Mouse (Mus musculus) splenic B cell, adult 2 months (primary cell): Measurements from ENCODE around the gene Jade1.

Source experiments
- DNase-seq: peaks from one replicate; pipeline ENCODE4 v3.0.0-alpha.2; 2011; ENCODE audit warnings: low read depth, low spot score
- H3K27me3 ChIP-seq: 2 replicates; pipeline ENCODE4 v1.6.1; 2012; ENCODE audit warnings: mild to moderate bottlenecking, low read length, moderate library complexity, mixed read lengths; ENCODE audit not compliant: control insufficient read depth, poor library complexity, insufficient read depth, severe bottlenecking
- H3K36me3 ChIP-seq: 2 replicates; pipeline ENCODE4 v1.6.1; 2012; ENCODE audit warnings: mild to moderate bottlenecking, low read length, moderate library complexity, mixed read lengths; ENCODE audit not compliant: control insufficient read depth, poor library complexity, insufficient read depth, severe bottlenecking

Jade1 gene

DNA sequence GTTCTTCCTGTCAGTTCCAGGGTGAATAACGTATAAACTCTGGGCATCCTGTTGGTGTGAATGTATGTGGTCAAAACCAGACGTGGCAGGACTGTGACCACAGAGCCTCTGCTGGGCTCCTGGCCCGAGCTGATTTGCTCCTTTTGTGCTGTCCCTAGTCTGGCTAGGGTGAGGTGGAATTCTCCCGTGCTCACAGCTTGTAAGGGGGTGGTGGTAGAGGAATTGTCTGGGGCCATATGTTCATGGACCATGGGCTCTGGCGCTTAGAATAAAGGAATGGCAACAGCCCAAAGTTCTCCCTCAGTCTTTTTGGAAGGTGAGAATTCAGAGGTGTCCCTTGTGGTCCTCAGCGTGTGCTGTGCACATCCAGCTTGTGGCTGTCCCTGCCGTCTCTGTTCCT lies 37.3 kb downstream of the Jade1 start:
- Histone ChIP-seq H3K27me3 (no peaks in the 10 kb centered on the region), H3K36me3 (peaks cover 2% of the 10 kb centered on the region)
- DNase-seq = no peak

DNA sequence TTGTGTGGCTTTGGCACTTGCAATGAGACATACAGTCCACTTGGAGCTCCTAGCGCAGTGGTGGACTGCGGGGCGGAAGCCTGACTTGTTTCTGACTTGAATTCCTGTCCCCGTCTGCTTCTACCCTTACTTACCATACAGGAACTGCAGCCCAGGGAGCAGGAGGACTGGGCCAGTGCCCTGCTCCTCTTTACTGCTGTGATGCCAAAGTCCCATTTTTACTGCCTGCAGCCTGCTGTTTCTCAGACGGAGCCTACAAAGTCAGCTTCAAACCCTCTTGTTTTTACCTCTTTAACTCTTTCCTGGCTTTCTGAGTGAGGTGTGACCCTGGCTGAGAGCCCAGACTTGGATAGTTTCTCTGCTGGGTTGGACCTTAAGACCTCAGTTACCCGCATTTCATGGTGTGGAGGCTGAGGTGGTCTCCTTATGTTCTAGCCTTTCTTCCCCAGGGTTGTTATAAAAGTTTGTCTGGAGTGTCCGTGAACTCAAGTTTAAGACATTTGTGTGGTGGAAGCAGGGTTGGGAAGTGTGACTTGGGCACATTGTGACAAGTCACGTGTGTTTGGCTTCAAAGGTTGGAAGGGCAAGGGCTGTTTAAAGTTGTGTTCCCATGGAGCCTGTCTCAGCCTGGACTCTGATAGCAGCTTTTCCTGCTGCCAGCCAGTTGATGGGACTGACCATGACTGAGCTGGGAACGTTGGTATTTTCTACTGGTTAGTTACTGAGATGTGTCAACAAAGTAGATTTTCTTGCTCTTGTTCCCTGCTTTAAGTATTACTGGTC lies 38.8 kb downstream of the Jade1 start:
- Histone ChIP-seq H3K36me3 (peaks cover 4% of the 10 kb centered on the region), H3K27me3 (no peaks in the 10 kb centered on the region)
- no peak for DNase-seq

GRCm38 (mm10) chr3:41595010-41595409 lies 39.5 kb downstream of the Jade1 start:
- no peak for DNase-seq
- Histone ChIP-seq H3K36me3 (peaks cover 4% of the 10 kb centered on the region), H3K27me3 (no peaks in the 10 kb centered on the region)

GRCm38 (mm10) chr3:41597036-41597435 lies 41.5 kb downstream of the Jade1 start:
- no peak for DNase-seq
- H3K36me3 ChIP-seq = peaks cover 6% of the 10 kb centered on the region
- no peaks in the 10 kb centered on the region for H3K27me3 ChIP-seq

- DNase-seq = no peak
- Histone ChIP-seq H3K27me3 (no peaks in the 10 kb centered on the region), H3K36me3 (peaks cover 8% of the 10 kb centered on the region)
Measured at GRCm38 (mm10) chr3:41598412-41598811, 42.9 kb downstream of the Jade1 start.

DNA sequence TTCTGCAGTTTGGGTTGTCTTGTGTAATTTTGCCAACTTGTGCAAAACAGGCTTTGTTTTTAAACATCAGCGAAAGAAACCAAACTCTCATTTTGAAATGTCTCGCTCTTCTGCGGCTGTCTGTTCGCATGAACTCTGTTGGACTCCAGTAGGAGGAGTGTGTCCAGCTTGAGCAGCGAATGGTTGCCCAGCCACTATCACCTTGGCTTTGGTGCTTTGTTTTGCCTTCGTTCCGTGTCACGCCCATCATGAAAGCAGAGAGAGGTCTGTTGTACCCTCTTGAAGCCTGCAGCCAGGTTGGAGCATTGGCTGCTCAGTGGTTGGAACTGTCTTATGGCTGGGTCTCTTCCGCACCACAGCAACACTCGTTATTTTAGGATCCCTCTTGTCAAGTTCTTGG lies 43.7 kb downstream of the Jade1 start:
- H3K27me3 ChIP-seq = no peaks in the 10 kb centered on the region
- DNase-seq = no peak
- H3K36me3 ChIP-seq = peaks cover 8% of the 10 kb centered on the region

DNA sequence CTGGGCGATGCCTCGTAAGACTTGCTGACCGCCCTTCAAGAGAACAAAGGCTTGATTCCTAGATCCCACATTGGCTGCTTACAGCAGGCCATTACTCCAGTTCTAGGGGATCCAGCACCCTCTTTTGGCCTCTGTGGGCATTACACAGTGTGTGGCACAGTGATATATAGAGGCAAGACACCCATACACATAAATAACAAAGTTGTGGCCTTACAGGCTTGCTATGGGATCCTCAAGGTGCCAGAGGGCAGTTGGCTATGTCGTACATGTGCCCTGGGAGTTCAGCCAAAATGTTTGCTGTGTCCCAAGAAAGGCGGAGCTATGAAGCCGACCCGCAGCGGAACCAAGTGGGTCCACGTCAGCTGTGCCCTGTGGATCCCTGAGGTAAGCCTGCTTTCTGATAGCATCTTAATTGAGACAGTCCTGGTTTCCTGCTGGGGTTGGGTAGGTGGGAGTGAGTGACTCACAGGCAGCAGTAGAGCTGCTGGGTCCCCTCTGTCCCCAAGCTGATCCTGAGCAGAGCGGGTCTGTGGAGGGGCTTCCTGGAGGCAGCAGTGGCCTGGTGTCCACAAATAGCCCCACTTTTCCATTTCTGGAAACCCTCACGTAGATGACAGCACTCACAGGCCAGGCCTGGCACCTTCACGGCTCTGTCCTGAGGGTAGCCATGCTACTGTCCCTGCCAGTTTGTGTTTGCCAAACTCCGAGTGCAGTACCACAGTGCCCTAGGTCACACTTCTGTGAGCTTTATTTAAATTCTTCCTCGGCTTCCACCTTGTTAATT lies 44.5 kb downstream of the Jade1 start:
- peaks cover 8% of the 10 kb centered on the region for H3K36me3 ChIP-seq
- no peaks in the 10 kb centered on the region for H3K27me3 ChIP-seq
- peak; percentile 67 for DNase-seq

DNA sequence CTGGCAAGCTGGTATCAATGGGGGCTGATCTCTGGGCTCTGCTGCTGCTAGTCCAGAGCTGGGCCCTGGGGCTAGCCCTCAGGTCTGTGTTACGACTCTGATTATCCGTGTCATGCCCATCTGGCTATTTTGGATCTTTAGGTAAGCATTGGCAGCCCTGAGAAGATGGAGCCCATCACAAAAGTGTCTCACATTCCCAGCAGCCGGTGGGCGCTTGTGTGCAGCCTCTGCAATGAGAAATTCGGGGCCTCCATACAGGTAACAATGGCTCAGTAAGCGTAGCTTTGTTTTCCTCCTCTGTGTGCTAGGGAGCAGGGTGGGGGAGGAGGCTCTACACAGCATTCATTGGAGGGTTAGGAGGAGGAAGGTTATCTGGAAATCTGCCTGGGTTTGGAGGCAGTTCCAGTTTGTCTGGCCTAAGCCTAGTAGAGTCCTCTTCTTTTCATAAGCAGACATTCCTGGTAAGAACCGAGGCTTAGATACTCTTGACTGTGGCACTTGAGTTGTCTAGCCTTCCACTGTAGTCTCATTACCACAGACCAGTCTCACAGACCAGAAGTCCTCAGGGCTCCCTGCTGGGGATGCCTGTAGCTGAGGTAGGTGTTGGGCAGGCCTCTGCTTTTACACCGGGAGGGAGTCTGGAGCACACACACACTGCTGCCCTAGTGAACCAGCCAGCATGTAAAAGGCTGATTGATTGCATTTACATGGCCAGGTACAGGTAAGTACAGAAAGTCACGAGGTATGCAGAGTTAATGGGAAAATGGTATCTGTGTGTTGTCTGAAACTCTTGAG lies 45.9 kb downstream of the Jade1 start:
- DNase-seq = no peak
- no peaks in the 10 kb centered on the region for H3K27me3 ChIP-seq
- H3K36me3 ChIP-seq = peaks cover 8% of the 10 kb centered on the region

GRCm38 (mm10) chr3:41602933-41603332 lies 47.4 kb downstream of the Jade1 start:
- peaks cover 8% of the 10 kb centered on the region for H3K36me3 ChIP-seq
- H3K27me3 ChIP-seq = no peaks in the 10 kb centered on the region
- DNase-seq = no peak

DNA sequence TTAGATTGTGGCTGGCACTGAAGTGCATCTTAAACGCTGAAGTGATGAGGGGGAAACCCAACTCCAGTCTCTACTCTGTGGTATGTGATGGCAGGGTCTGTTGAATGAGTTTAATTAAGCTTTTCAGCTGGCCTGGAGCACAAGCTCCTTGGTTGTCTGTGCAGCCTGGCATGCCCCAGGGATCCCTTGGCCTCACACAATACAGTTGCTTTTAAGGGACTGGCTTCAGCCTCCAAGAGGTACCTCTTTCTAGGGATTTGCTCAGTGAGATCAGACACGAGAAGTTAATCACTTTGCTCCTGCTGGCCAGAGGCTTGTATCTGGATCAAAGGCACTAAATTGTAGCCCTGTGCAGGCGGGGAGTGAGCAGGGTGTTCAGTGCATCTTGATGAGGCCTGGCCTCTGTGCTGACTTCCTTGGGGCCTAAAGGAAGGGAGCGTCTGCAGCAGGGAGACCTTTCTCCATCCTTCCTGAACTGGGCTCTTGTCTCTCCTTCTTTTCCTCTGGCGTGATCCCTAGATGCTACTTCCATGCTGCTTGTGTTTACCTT lies 48.0 kb downstream of the Jade1 start:
- Histone ChIP-seq H3K27me3 (no peaks in the 10 kb centered on the region), H3K36me3 (peaks cover 8% of the 10 kb centered on the region)
- DNase-seq = no peak

DNA sequence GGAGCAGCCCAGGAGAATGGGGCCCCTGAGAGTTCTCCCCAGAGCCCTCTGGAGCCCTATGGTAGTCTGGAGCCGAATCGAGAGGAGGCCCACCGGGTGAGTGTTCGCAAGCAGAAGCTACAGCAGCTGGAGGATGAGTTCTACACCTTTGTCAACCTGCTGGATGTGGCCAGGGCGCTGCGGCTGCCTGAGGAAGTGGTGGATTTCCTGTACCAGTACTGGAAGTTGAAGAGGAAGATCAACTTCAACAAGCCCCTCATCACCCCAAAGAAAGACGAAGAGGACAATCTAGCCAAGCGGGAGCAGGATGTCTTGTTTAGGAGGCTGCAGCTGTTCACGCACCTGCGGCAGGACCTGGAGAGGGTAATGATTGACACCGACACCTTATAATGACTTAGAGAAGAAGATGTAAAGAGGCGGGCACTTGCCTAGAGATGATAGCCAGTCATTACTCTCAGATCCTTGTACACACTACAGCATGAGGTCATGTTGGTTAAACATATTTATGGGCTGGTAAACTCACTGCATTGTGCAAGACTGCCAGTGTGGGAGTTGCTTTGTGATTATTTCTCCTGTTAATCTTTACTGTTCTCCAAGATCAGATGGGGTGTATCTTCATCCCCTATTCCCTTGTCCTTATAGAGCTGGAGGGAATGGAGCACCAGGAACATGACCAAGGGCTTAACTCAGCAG lies 49.2 kb downstream of the Jade1 start:
- DNase-seq = no peak
- Histone ChIP-seq H3K27me3 (no peaks in the 10 kb centered on the region), H3K36me3 (peaks cover 5% of the 10 kb centered on the region)

DNA sequence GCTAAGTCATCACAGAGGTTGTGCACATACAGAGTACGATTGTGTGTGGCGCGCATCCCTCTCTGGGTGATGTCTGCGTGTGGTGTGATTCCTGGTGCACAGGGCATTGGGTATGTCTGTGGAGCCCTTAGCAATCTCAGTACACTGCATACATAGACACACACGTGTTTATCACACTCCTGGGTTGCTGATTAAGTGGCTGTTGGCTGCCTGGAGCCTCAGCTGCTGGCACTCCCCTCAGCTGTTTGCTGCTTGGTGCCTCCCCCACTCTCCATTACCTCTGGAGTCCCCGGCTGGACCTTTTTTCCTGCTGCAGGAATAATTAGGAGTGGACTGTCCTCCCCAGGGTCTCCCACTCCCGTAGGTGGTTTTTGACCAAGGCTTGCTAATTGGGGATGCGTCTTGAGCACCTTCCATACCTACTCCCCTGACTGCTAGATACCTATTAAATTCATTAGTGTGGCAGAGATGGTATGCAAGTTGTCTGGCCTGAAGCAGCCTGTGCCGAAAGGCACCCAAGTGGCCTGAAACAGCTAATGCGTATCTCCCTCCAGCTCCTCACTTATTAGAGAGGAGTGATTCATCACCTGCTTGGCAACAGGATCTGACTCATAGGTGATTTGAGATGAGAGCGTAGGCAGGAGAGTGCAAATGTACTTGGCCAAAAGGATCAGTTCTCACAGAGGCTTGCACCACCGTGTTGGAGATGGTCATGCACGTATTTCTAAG lies 50.2 kb downstream of the Jade1 start:
- Histone ChIP-seq H3K27me3 (no peaks in the 10 kb centered on the region), H3K36me3 (peaks cover 4% of the 10 kb centered on the region)
- DNase-seq = no peak

- Histone ChIP-seq H3K27me3 (no peaks in the 10 kb centered on the region), H3K36me3 (peaks cover 5% of the 10 kb centered on the region)
- peak; percentile 12 for DNase-seq
Measured at GRCm38 (mm10) chr3:41606330-41606664, 50.8 kb downstream of the Jade1 start.

GRCm38 (mm10) chr3:41607050-41607449 lies 51.5 kb downstream of the Jade1 start:
- no peak for DNase-seq
- Histone ChIP-seq H3K36me3 (peaks cover 7% of the 10 kb centered on the region), H3K27me3 (no peaks in the 10 kb centered on the region)
